Mouse (Mus musculus) thymus, postnatal 0 days (tissue): ENCODE data around the gene Gria4. TPM values are rescaled to one million over a fixed set of nuclear protein-coding genes. Genes with fewer than 3 reads are reported as not detected.
"Not testable (repeated sequence)": the region's sequence is repeated elsewhere in the genome, so short reads cannot be mapped to it uniquely, and the experiment has no call there.

Experiments used
- DNase-seq: peaks from one replicate; pipeline ENCODE4 v3.0.0-alpha.2; 2015; ENCODE audit warnings: low spot score
- polyA plus RNA-seq: library from polyadenylated mRNA; unstranded; fragments of >200 nt; fragmentation: Nextera tagmentation; extraction: Ambion mirVana; gene quantifications from 2 replicates; pipeline ENCODE4 v1.2.1, GENCODE M21; 2015

The Gria4 gene
- 0.05 TPM in 1 of 2 replicates, not detected in the other for polyA plus RNA-seq

DNA sequence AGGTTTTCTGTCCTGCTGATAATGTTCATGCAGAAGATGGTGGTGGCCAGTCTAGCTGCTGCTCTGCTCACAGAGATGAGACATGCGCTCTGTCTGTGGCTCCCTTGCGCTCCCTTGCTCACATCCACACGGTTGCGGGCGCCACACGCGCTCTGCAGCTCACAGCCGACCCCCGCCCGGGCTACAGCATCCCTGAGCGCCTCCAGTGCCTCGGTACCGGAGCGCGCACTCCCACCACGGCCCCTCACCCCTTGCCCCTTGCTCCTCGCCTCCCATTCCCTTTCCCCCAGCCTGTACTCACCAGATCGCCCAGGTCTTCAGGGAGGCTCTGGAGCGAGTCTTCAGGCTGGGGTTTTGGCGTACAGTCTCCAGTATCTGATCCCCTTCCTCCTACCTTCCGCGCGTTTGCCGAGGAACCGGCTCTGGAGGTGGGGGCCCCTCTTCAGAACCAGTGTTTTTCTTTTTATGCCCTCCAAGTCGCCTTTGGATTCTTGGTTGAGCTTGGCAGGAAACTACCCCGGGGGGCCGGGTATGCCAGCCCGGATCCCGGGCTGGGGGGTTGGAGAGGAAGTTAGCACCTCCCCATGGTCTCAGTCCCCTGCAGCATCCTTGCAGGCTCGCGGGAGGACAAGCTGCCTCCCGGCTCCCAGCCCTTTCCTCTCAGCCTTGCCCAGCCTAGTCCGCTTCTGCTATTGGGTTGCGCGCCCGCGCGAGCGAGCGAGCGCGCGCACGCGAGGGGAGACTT, at the start of gene Gria4:
TSS of gene Gria4 (minus strand) at position 691 of the 745 bp plus-strand sequence.
- DNase-seq, result no peak

DNA sequence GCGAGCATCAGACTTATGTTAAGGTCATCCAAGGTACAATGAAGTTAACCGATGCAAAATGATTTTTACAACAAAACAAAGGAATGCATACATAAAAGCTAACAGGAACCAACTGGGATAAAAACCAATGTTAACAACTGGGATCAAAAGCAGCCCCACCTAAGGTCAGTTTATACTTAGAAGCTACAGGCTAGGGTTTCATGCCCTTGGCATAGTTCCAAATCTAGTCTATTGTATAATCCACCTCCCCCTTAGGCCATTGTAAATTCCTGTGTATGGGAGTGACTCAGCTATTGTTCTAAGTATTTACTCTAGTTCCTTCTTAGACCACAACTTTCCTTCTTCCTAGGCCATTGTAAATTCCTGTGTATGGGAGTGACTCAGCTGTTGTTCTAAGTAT, 14.9 kb upstream of the Gria4 start:
- DNase-seq, result not testable (repeated sequence)

DNA sequence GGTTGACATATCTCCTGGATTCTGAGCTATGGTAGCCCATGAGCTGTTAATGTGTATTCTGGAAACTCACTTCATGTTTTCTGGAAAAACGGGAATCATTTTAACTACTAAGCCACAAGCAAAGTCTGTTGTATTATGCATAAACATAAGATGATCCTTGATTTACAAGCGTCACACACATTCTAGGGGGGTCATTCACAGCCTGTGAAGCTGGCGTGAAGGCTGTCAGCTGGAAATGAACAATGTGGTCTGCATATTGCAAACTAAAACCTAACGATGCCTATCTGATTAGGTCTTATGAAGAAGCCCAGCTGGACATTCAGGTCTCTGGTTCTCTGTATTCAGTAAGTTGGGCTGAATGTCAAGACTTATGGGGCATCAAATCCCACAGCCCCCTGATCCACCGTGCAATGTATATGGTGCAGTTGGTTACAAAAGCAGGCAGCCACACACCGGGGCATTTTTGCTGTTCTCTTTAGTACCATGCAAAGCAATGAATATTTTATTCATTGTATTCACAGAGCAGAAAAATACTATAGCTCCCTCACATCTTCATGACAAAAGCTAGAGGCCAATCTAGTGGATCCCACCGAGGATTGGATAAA, 7.2 kb upstream of the Gria4 start:
- DNase-seq, result no peak

DNA sequence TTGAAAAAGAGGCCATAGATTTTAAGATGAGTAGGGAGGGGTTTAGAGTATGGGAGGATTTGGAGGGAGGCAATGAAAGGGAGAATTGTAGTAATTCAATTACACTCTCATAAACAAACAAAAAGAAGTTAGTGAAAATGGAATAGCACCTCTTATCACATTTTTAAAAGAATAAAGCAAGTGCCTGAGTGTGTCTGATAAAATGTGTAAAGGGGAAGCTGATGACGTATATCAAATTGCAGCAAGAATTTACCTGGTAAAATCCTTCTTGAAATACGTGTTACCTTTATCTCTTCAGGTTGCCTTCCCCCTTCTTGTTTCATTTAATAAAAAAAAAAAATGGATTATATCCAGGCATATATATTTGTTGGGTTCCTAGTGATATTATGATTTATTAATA, 1.4 kb upstream of the Gria4 start:
- no peak for DNase-seq

DNA sequence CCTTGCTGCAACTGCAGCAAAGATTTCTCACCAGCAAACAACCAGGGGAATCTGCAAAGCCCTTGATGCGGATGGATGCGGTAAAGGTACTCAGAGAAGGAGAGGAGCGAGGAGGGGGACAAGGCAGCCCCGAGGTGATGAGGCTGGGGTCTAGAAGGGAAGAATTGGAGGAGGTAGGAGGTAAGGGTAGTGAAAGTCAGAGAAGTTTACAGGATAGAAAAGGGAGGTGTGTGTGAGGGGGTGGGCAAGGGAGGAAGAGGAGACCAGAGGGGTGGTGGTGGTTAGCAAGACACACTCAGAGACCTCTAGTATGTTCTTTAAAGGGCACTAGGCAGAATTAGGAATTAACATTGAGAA, 233 bp upstream of the Gria4 start:
- no peak for DNase-seq

DNA sequence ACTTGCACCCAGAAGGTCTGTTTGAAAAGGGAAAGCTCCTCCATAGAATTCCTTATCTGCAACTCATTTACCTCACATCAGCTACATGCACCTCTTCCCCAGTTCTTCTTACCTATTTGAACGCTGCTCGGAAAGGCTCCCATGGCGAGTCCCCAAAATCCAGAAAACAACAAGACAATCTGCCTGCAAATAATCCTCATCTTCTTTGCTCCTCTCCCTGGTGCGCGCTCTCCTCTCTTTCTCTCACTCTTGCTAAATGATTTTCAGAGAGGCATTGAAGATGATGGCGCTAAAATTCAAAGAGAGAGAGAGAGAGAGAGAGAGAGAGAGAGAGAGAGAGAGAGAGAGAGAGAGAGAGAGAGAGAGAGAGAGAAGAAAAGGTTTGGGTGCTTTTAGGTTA, 959 bp downstream of the Gria4 start:
- DNase-seq, result no peak

DNA sequence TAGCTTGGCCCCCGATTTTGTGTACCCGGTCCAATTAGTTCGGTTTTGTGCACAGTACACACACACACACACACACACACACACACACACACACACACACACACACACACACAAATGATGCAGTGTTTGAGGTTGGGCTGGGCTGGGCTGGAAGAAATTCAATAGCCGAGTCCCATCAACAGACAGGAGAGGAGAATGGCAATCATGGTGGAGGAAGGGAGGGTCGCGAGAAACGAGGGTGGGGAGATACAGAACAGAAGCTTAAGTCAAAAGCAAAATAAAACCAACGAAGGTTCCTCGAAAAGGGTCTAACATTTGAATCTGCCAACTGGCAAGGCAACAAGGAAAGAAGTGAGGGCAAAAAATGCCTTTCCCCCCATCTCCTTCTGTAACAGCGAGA, 1.6 kb downstream of the Gria4 start:
- no peak for DNase-seq

DNA sequence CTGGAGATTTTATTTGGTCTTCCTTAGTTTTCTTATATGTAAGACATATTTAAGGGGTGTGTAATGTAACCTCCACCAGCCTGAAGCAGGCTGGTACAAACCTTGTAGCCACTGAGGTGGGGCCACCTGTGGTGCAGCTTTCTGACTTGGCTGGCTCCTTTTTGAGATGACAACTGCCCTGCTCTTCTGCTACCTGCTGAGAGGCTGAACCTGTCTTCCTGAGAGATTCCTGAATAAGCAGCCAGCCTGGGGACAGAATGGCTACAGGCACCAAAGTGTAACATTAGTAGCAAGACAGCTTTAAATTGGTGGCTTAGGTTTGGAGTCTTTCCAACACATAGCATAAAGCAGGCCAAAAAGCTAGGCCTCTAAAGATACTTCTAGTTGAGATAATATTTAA, 46.6 kb downstream of the Gria4 start:
- DNase-seq, result not testable (repeated sequence)

DNA sequence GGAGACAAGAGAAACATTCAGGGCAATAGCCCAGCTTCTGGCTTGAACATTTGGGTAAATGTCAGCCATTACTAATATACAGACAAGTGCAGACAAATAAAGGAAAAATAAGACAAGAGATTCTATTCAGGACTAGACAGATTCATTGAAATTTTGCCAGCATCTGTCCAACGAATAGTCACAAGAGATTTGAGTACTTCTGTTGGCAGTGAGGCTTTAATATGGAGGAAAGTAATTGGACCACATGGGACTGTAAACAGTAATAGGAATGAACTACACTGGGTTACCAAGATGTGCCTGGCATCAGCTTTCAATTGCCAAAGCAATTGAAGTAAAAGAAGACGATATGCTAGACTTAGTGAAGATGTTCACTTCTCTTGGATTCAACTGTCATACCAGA, 81.9 kb downstream of the Gria4 start:
- DNase-seq, result no peak

DNA sequence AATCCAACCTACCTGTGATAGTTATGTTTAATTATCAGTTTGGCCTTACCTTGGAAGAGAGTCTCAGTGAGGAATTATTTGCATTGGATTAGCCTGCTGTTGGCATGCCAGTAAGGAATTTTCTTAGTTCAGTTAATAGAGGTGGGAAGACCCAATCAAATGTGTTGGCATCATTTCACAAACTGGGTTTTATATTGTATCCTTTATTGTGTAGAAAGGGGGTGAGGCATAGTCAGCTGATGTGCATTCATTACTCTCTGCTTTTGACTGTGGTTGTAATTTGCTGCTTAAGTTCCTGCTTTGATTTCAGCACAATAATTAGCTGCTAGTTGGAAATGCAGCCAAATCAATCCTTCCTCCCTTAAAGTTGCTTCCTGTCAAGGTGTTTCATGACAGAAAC, 83.7 kb downstream of the Gria4 start:
- no peak for DNase-seq

DNA sequence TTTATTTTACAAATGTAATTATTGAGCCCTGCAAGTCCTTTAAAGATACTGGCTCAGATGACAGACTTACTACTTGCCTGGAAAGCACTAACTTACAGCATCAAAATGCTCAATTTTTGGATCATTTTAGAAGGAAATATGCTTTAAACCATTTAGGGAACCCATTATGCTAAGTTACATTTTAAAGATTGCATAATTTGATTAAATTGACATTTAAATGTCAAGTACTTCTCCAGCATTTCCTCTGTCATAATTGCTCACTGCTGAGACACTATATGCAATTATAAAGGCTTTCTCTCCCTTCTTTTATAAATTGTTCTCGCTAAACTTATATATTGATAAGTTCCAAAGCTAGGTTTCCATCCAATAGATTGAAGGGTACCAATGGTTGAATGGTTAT, 108.9 kb downstream of the Gria4 start:
- DNase-seq, result no peak

DNA sequence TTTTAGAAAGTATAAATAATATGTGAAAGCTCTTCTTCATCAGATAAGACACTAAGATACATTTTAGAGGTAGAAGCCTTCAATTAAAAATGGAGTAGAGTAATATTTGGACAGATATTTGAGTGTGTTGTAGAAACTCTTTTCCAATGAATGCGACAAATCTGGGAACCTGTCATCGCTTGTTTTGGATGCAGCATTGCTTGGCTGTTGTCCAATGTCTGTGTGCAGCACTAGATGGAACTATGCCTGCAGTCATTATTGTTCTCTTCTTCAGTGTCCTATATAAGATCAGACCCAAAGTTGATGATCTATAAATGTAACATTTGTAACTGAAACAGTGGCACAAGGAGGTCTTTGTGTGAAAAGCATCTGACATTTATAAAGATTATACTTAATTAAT, 115.8 kb downstream of the Gria4 start:
- DNase-seq, result no peak

DNA sequence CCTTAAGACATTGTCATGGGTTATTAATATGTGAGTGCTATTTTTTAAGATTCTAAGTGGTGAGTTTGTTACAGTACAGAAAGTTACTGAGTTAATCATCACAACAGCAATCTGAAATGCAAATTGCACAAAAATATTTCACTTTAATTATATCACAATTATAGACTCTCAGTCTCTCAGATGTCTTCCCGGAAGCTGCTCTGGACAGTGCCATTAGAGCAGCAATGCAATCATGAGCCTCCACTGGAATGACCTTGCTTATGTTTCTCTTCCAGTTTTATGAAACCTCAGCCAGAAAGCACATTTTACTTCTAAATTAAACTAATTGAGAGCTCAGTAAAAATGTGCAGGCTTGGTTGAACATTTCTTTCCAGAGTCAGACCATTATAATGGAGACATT, 116.9 kb downstream of the Gria4 start:
- no peak for DNase-seq

DNA sequence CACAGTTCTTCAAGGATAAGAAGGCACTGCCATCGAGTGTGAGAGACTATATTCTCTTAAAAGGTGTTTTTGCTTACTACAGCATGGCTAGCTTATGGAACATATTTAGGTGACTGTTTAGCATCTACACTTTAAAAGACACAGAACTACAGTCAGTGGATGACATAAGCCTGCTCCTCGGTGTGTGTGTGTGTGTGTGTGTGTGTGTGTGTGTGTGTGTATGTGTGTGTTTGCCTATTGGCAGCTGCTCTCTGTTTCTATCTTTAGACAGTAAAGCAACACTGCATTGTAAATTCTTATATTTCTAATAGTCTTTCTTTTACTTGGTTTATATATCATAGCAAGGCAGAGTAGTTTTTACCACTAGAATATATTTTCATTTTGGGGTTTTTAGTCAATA, 130.3 kb downstream of the Gria4 start:
- no peak for DNase-seq

DNA sequence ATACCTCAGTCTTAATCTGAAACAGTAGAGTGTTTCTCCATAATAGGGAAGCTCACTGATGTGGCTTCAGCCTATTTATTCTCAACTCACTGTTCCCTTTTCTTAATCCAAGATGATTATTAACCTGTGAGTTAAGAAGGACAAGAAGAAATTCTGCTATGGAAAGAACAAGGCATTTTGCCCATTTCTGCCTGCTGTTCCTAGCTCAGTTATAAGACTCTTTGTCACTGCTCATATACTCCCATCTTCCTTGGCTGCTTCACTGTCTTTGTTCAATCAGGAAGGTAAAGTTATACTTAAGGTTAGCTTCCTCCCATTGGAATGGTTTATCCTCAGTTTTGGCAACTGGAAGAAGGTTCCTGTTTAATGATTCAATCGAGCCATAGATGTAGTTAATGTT, 133.6 kb downstream of the Gria4 start:
- no peak for DNase-seq

DNA sequence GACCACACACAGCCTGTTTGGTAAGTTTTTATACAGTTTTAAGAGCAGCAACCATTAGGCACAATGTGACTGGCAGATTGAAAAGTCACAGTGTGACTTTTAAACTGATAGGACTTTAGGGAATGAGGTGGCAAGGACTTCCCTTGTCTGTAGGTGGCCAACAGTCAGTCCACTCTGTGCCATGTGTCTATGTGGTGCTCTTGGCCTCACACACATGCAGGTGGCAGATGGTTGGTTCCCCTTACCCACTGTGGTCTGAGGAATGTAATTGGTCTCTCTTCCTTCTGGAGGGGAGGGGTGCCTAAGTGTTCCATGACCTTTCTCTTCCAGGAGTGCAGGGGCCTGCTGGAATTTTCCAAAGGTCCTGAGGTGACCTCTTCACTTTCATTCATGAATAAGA, 137.1 kb downstream of the Gria4 start:
- no peak for DNase-seq

DNA sequence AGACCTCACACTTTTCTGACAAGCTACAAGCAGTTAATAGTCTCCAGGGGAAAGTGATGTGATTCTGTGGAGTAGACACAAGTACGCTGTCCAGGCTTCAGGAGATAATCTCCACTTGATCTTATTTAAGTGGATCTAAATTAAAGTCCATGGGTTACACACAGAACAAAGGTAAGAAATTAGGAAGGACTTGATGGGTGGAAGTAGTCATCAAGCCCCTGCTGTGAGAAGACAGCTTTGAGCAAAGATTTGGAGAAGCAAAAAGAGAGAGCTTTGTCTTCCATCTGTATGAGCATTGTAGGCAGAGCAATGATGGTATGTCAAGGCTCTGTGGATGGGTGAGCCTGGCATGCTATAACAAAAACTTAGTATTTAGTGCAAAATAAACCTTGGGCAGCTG, 141.7 kb downstream of the Gria4 start:
- no peak for DNase-seq

DNA sequence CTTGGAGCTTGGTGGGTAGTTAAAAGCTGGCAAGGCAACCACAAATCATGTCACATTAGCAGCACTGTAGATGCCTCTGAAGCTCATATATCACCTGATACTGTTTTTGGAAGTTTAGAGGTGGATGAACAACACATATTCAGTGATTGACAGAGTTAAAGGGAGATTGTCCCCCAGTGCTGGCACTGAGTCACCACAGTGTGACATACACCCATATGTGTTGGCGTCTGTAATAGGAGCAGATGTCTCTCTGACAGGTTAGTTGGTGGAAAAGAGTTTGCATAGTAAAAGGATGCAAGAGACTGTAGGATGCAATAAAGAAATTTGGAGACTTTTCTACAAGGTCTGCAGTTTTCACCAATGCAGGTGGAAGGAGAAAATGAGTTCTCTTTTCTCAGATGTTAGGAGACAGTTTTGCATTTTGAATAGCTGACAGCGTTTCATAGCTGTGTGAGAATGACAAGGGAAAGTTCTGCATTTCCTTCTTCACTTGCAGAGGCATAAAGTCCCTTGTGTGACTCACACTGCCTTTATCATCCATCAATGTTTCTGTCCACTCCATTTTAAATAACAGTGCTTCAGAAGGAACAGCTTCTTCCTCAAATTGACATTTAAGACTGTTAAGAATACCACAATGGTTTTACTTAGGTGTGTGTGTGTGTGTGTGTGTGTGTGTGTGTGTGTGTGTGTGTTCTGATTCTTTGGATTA, 156.7 kb downstream of the Gria4 start:
- DNase-seq, result no peak

DNA sequence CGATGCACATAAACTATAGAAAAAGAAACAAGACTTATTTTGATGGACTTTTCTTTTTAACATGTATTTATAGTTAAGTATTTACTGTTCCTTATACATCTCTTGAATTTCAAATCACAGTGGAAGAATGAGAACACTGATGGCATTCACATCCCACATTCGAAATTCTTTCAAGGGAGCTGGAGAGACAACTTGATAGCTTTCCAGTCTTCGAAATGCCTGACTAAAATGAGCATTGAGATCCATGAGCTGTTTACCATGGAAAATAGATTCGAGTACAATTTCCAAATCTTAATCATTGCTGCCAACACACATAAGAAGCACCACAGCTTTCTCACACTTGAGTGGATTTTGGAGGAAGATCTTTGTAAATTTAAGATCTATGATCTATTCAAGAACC, 164.1 kb downstream of the Gria4 start:
- DNase-seq, result no peak

DNA sequence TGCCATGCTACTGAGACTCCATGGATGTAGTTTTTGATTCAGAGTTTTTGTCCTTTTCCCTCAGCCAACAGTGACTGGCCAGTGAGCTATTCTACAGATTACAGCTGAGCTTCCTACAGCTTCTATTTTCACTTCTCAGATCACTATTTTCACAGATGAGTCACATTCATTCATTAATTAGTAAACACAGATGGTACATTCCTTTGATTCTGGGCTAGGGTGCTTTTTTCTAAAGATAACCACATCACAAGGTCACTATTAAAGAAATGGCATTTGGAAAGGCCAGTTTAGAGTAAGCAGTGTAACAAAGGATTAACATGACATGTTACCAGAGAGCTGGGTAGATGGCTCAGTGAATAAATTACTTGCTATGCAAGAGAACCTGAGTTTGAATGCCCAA, 180.7 kb downstream of the Gria4 start:
- DNase-seq, result no peak

DNA sequence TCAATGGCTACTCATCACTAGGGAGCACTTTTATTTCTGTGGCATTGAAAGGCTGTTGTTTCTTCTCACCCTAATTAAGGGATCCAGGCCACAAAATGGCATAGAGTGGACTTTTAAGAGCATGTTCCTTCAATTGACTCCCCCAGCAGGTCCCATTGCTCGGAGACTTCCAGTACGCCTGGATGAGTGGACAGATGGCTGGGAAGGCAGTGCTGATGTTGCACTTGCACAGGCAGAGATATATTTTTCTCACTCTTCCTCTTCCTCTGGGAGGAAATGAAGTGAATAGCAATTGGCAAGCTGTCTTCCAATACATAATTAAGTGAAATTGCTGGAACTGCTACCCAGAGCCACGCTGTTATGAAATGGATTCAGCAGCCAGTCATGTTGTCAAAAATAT, 190.7 kb downstream of the Gria4 start:
- no peak for DNase-seq

DNA sequence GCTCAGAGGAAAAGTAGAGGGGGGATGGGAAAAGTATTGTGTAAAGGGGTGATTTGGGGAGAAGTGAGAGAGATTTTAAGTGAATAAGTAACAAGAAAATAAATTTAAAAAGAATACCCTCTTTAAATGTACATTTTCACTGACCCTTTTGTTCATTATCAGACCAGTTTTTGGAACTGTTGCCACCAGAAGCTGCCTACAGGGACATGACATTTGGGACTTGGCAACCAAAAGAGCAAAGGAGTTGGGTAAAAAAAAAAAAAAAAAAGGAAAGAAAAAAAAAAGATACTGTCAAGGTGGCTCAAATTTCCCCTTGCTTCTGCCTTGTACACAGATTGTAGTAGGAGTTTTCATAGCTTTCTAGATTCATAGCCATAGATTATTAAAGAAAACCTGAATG, 191.8 kb downstream of the Gria4 start:
- no peak for DNase-seq

DNA sequence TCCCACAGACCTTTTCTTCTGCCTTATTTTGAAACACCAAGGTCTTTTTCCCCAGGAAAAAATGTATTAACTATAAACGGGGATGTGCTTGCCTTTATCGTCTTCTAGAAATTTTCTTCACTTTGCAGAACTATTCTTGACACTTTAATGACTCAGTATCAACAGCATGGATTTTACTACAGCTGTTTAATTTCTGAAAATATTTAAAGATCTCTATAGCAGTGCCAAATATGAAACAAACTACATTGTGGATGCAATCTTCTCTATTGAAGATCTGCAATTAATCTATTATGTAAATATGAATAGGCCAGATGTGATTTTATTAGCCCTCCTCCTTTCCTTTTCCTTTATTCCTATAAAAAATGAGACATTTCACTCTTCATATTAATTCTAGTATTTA, 194.2 kb downstream of the Gria4 start:
- DNase-seq, result no peak
